Mouse (Mus musculus) ES-E14 (cell line): ENCODE data around the gene Gm20671. TPM values are rescaled to one million over a fixed set of nuclear protein-coding genes. Genes with fewer than 3 reads are reported as not detected.

Experiments
- DNase-seq: peaks from one replicate; pipeline ENCODE4 v3.0.0-alpha.2; 2013; ENCODE audit warnings: low read depth, low spot score
- H3K27ac ChIP-seq: 2 replicates; pipeline ENCODE4 v1.5.1; 2012; ENCODE audit warnings: low read depth, mild to moderate bottlenecking, low read length, moderate library complexity, mixed read lengths; ENCODE audit not compliant: poor library complexity, insufficient read depth, severe bottlenecking
- H3K36me3 ChIP-seq: 2 replicates; pipeline ENCODE4 v1.6.1; 2012; ENCODE audit warnings: mild to moderate bottlenecking, low read length, moderate library complexity, mixed read lengths; ENCODE audit not compliant: control insufficient read depth, poor library complexity, insufficient read depth, severe bottlenecking
- H3K4me1 ChIP-seq, 2 experiments: fragments of 150-350 bp in 1 of 2; sonication (generic) in 1 of 2; 2 replicates each; pipeline ENCODE4 v1.6.1; 2012; ENCODE audit warnings: low read length in 2 of 2, mild to moderate bottlenecking in 1 of 2, mixed read lengths in 1 of 2; ENCODE audit not compliant: control insufficient read depth in 2 of 2, insufficient read depth in 2 of 2, poor library complexity in 1 of 2
- H3K4me3 ChIP-seq, 2 experiments: fragments of 150-350 bp in 1 of 2; sonication (generic) in 1 of 2; 2 replicates each; pipeline ENCODE4 v1.5.1; 2012; ENCODE audit warnings: low read length in 2 of 2, low read depth in 1 of 2, mild to moderate bottlenecking in 1 of 2, mixed read lengths in 1 of 2; ENCODE audit not compliant: insufficient read depth in 1 of 2, poor library complexity in 1 of 2, severe bottlenecking in 1 of 2
- H3K9ac ChIP-seq: 2 replicates; pipeline ENCODE4 v1.6.1; 2012; ENCODE audit warnings: low read depth, mild to moderate bottlenecking, low read length, mixed read lengths; ENCODE audit not compliant: poor library complexity, insufficient read depth, severe bottlenecking
- H3K9me3 ChIP-seq: fragments of 150-350 bp; sonication (generic); 2 replicates; pipeline ENCODE4 v1.6.1; 2012; ENCODE audit warnings: low read depth, mild to moderate bottlenecking, low read length; ENCODE audit not compliant: control insufficient read depth, insufficient read depth
- HCFC1 ChIP-seq: IDR thresholded peaks from 2 replicates; pipeline ENCODE4 v1.6.1; 2012; ENCODE audit warnings: low read length, inconsistent platforms, borderline replicate concordance; ENCODE audit not compliant: insufficient read depth
- MAFK ChIP-seq: IDR thresholded peaks from 2 replicates; pipeline ENCODE4 v1.6.1; 2014; ENCODE audit warnings: mild to moderate bottlenecking, low read depth, low read length, inconsistent platforms; ENCODE audit not compliant: insufficient read depth
- ZC3H11A ChIP-seq: IDR thresholded peaks from 2 replicates; pipeline ENCODE4 v1.6.1; 2012; ENCODE audit warnings: low read depth, mild to moderate bottlenecking, inconsistent platforms, low read length, borderline replicate concordance
- ZNF384 ChIP-seq: IDR thresholded peaks from 2 replicates; pipeline ENCODE4 v1.6.1; 2012; ENCODE audit warnings: low read depth, low read length, inconsistent platforms
- in situ Hi-C, 2 experiments: fragments of 600-800 bp; cut with MboI; formaldehyde crosslinking; loops; one replicate each; pipeline ENCODE4 v1.15.1; 2025; ENCODE audit warnings: low sequenced_read_pairs in 2 of 2, inconsistent platforms in 1 of 2; ENCODE audit not compliant: unreplicated experiment in 2 of 2
- total RNA-seq: library from RNA; depleted of rRNA; stranded (reverse); fragments of 300-350 nt; gene quantifications from 2 replicates; pipeline ENCODE4 v1.2.3, GENCODE M21; 2012

Gene Gm20671
- total RNA-seq, 1 experiment = not detected

GRCm38 (mm10) chr5:32751736-32752135, 75.2 kb downstream of the Gm20671 start:
- H3K4me3 ChIP-seq = no peak overlapping the region
- peaks cover 6 to 10% of the 10 kb centered on the region in 2 experiments; a peak in 2 of 4 replicates for H3K4me1 ChIP-seq
- TF ChIP-seq ZNF384 (no peak), ZC3H11A (no peak), HCFC1 (no peak)
- H3K27ac ChIP-seq = peak overlapping the region; percentile 30; the same call in 1 of the 2 replicates
- no peak for DNase-seq
- no peaks in the 10 kb centered on the region for H3K9me3 ChIP-seq
- in situ Hi-C loops = no loop called here
- H3K36me3 ChIP-seq = no peaks in the 10 kb centered on the region
- no peak overlapping the region for H3K9ac ChIP-seq

- Histone ChIP-seq H3K4me3 (no peak overlapping the region), H3K36me3 (no peaks in the 10 kb centered on the region), H3K4me1 (peaks cover 7 to 12% of the 10 kb centered on the region in 2 experiments; a peak in 2 of 4 replicates), H3K9ac (no peak overlapping the region), H3K9me3 (no peaks in the 10 kb centered on the region), H3K27ac (no peak overlapping the region)
- TF ChIP-seq ZNF384 = no peak
- no peak for TF ChIP-seq HCFC1
- in situ Hi-C loops = no loop called here
- no peak for DNase-seq
Measured at GRCm38 (mm10) chr5:32748936-32749335, 78.0 kb downstream of the Gm20671 start.

GRCm38 (mm10) chr5:32747650-32748375, 79.1 kb downstream of the Gm20671 start:
- H3K27ac ChIP-seq = no peak overlapping the region
- H3K4me3 ChIP-seq = no peak overlapping the region
- H3K4me1 ChIP-seq = peaks cover 7 to 12% of the 10 kb centered on the region in 2 experiments; a peak in 3 of 4 replicates
- H3K36me3 ChIP-seq = no peaks in the 10 kb centered on the region
- peak; percentile 48; the same call in 1 of the 2 replicates for TF ChIP-seq ZC3H11A
- no peak for TF ChIP-seq ZNF384
- H3K9me3 ChIP-seq = no peaks in the 10 kb centered on the region
- in situ Hi-C loops = no loop called here
- peak; percentile 24 for DNase-seq
- no peak overlapping the region for H3K9ac ChIP-seq

- Histone ChIP-seq H3K9ac (peak overlapping the region; percentile 65; the same call in 1 of the 2 replicates), H3K27ac (peak overlapping the region; percentile 52; the same call in 1 of the 2 replicates), H3K9me3 (no peaks in the 10 kb centered on the region), H3K36me3 (no peaks in the 10 kb centered on the region; the same call in 1 of the 2 replicates), H3K4me1 (peaks cover 2 to 8% of the 10 kb centered on the region in 2 experiments; a peak in 2 of 4 replicates), H3K4me3 (peak overlapping the region; percentile 14 to 57)
- TF ChIP-seq HCFC1 (no peak), MAFK (no peak), ZC3H11A (no peak)
- DNase-seq = peak; percentile 17
- in situ Hi-C loops = no loop called here
Measured at GRCm38 (mm10) chr5:32745705-32746655, 80.9 kb downstream of the Gm20671 start.
